Comparison of ENCODE assay signal across 24 mouse cellular contexts in genomic region chr10:29176881-29177280, GRCm38 (mm10). TPM values are rescaled to one million over a fixed set of nuclear protein-coding genes. Genes with fewer than 3 reads are reported as not detected.
DNase-seq lines count a peak whose midpoint lies in the region; ATAC-seq and TF ChIP-seq lines count a peak whose summit lies in the region.
"Had no signal": no experiment of that assay in that cellular context is flagged by ENCODE, and none has a peak within 500 bp of the region (broad histone marks: within the 10 kb centered on the region; RNA-seq: fewer than 3 reads in every experiment).

No protein-coding gene starts in this region.

- no peak overlapping the region for H3K4me3 ChIP-seq in layer of hippocampus, adult 2 months
- H3K4me3 ChIP-seq: heart, embryonic 15.5 days; kidney, embryonic 15.5 days; limb, embryonic 15.5 days; liver, embryonic 15.5 days had no signal

- ATAC-seq in megakaryocyte, adult 5-6 weeks (ENCODE audit: poor library complexity, severe bottlenecking): no peak
- ATAC-seq: activated CD4-positive, CD25-positive, alpha-beta regulatory T cell, adult 4 months; hindbrain, postnatal 0 days; intestine, postnatal 0 days had no signal

- peak overlapping the region; percentile 72 for H3K27ac ChIP-seq in layer of hippocampus, adult 2 months
- H3K27ac ChIP-seq: heart, embryonic 15.5 days; hindbrain, postnatal 0 days; kidney, embryonic 15.5 days; limb, embryonic 15.5 days; liver, embryonic 15.5 days; macrophage had no signal

- peak in 1 of 2 experiments; percentile 31 for DNase-seq in layer of hippocampus, adult 2 months (ENCODE audit: low spot score in 2 of 2)
- no peak for DNase-seq in layer of hippocampus, adult 11-12 months (ENCODE audit: low spot score)
- DNase-seq in right cerebral cortex, postnatal 10 days (ENCODE audit: low spot score in 2 of 2): peak; percentile 27 to 41
- DNase-seq in right cerebral cortex, postnatal 4 days: no peak
- DNase-seq in brain, embryonic 14.5 days (ENCODE audit: low read depth): peak; percentile 88
- DNase-seq in thymus, postnatal 10 days (ENCODE audit: low spot score in 2 of 2): no peak
- DNase-seq: adrenal gland, postnatal 10 days; cerebellum, adult 11-12 months; cerebellum, postnatal 14 days; gastrocnemius, postnatal 25 days had no signal

- TF ChIP-seq CTCF in layer of hippocampus, adult 2 months (conservative IDR thresholded peaks at IDR 0.05): no peak
- no peak for TF ChIP-seq CTCF in brain, embryonic 14.5 days (IDR thresholded peaks at IDR 0.05; ENCODE audit: borderline replicate concordance, extremely low read depth, insufficient read depth, insufficient read length)

- TF ChIP-seq POLR2A in brain, embryonic 14.5 days (IDR thresholded peaks at IDR 0.05; ENCODE audit: borderline replicate concordance, extremely low read depth, insufficient read depth, insufficient read length, poor library complexity, severe bottlenecking): no peak

RNA-seq across cellular contexts. Expression of gene Gm49353, which starts 21.9 kb away (rescaled TPM):
- total RNA-seq in layer of hippocampus, adult 2 months (2021): 10 to 100 TPM; 28.0 to 29.8 TPM
- 8.7 and 19.1 TPM in 2 replicates for polyA plus RNA-seq in brain, embryonic 14.5 days (2012; rRNA removed)
- total RNA-seq in megakaryocyte, adult 5-6 weeks (2015): not detected in 2 replicates
- not detected in 2 replicates for total RNA-seq in megakaryocyte, adult 5-6 weeks (2017)
- total RNA-seq: heart, adult 8-10 months; hematopoietic stem cell, adult 5-6 weeks had no signal
- polyA plus RNA-seq: activated CD4-positive, CD25-positive, alpha-beta regulatory T cell, adult 4 months; heart, embryonic 15.5 days; kidney, embryonic 15.5 days; large intestine, adult 2 months; liver, embryonic 15.5 days; lung, embryonic 16.5 days; macrophage; thymus, postnatal 0 days had no signal

RNA-seq across cellular contexts. Expression of gene Soga3, which starts 33.2 kb away (rescaled TPM):
- 100 to 1,000 TPM; 176 to 178 TPM for total RNA-seq in layer of hippocampus, adult 2 months (2021)
- polyA plus RNA-seq in brain, embryonic 14.5 days (2012; rRNA removed): 79.8 and 102 TPM in 2 replicates
- total RNA-seq in megakaryocyte, adult 5-6 weeks (2015): not detected in 2 replicates
- not detected in 2 replicates for total RNA-seq in megakaryocyte, adult 5-6 weeks (2017)
- total RNA-seq: hematopoietic stem cell, adult 5-6 weeks had no signal
- polyA plus RNA-seq: activated CD4-positive, CD25-positive, alpha-beta regulatory T cell, adult 4 months; macrophage had no signal

RNA-seq across cellular contexts. Expression of gene 9330159F19Rik, which starts 34.5 kb away (rescaled TPM):
- 10 to 100 TPM; 78.0 to 82.9 TPM for total RNA-seq in layer of hippocampus, adult 2 months (2021)
- polyA plus RNA-seq in brain, embryonic 14.5 days (2012; rRNA removed): 55.9 and 70.9 TPM in 2 replicates
- total RNA-seq in megakaryocyte, adult 5-6 weeks (2015): not detected in 2 replicates
- not detected in 2 replicates for total RNA-seq in megakaryocyte, adult 5-6 weeks (2017)
- total RNA-seq: hematopoietic stem cell, adult 5-6 weeks had no signal
- polyA plus RNA-seq: macrophage had no signal

Comparison
In these comparisons a context has a peak if more than half of its experiments do, and no peak if none do; other contexts are left out.
1. DNase-seq: peak in right cerebral cortex, postnatal 10 days (2 of 2) and brain, embryonic 14.5 days (single experiment); none in layer of hippocampus, adult 11-12 months (single experiment), right cerebral cortex, postnatal 4 days (single experiment) and thymus, postnatal 10 days (0 of 2).
2. RNA of gene Gm49353, which starts 21.9 kb away (total RNA-seq): 28.0 to 29.8 TPM in layer of hippocampus, adult 2 months; not detected in megakaryocyte, adult 5-6 weeks; every median in the first group is over 10 times any median in the second.
3. RNA of gene Soga3, which starts 33.2 kb away (total RNA-seq): 176 to 178 TPM in layer of hippocampus, adult 2 months; not detected in megakaryocyte, adult 5-6 weeks; every median in the first group is over 100 times any median in the second.
4. RNA of gene 9330159F19Rik, which starts 34.5 kb away (total RNA-seq): 78.0 to 82.9 TPM in layer of hippocampus, adult 2 months; not detected in megakaryocyte, adult 5-6 weeks; every median in the first group is over 10 times any median in the second.